ENCODE assay signal across 27 mouse cellular contexts in genomic region chr9:99017679-99018078, GRCm38 (mm10). TPM values are rescaled to one million over a fixed set of nuclear protein-coding genes. Genes with fewer than 3 reads are reported as not detected.
DNase-seq lines count a peak whose midpoint lies in the region; ATAC-seq and TF ChIP-seq lines count a peak whose summit lies in the region.
"Had no signal": no experiment of that assay in that cellular context is flagged by ENCODE, and none has a peak within 500 bp of the region (broad histone marks: within the 10 kb centered on the region; RNA-seq: fewer than 3 reads in every experiment).

No protein-coding gene starts in this region.

- no peak overlapping the region for H3K9ac ChIP-seq in kidney, postnatal 0 days (ENCODE audit: low read depth, low read length)
- no peak overlapping the region for H3K9ac ChIP-seq in stomach, postnatal 0 days (ENCODE audit: low read length)
- H3K9ac ChIP-seq: embryonic facial prominence, embryonic 12.5 days; forebrain, embryonic 15.5 days; heart, embryonic 15.5 days; hindbrain, embryonic 14.5 days had no signal

- DNase-seq in kidney, adult 18-20 months = peak; percentile 17
- peak; percentile 48 to 65 for DNase-seq in kidney, adult 8-10 months
- DNase-seq in kidney, postnatal 0 days (ENCODE audit: low spot score) = peak; percentile 29
- peak; percentile 48 to 70 for DNase-seq in kidney, postnatal 36 days
- no peak for DNase-seq in stomach, postnatal 0 days (ENCODE audit: low spot score)
- DNase-seq in left cerebral cortex, postnatal 14 days (ENCODE audit: low spot score in 2 of 2) = no peak
- no peak for DNase-seq in urinary bladder, postnatal 14 days (ENCODE audit: low spot score)
- DNase-seq: adrenal gland, adult 2 months; adrenal gland, postnatal 25 days; cerebellum, adult 11 months; cerebellum, adult 8-10 months; cerebellum, postnatal 25 days; gastrocnemius, postnatal 14 days; heart, adult 2 months; heart, postnatal 14 days had no signal

- no peaks in the 10 kb centered on the region for H3K36me3 ChIP-seq in kidney, postnatal 0 days (ENCODE audit: insufficient read depth, low read length)
- H3K36me3 ChIP-seq in stomach, postnatal 0 days (ENCODE audit: control insufficient read depth, insufficient read depth, low read length) = no peaks in the 10 kb centered on the region
- H3K36me3 ChIP-seq: embryonic facial prominence, embryonic 12.5 days; forebrain, embryonic 15.5 days; heart, embryonic 15.5 days had no signal

- peak; percentile 92 for ATAC-seq in kidney, postnatal 0 days (replicated peaks; ENCODE audit: low FRiP score, low read depth)
- no peak for ATAC-seq in stomach, postnatal 0 days (ENCODE audit: low FRiP score, low TSS enrichment)
- ATAC-seq: forebrain, embryonic 15.5 days had no signal

- no peaks in the 10 kb centered on the region for H3K9me3 ChIP-seq in kidney, postnatal 0 days (replicated peaks; ENCODE audit: low read length)
- H3K9me3 ChIP-seq in stomach, postnatal 0 days (ENCODE audit: control insufficient read depth, low read length) = no peaks in the 10 kb centered on the region
- H3K9me3 ChIP-seq: embryonic facial prominence, embryonic 12.5 days; forebrain, embryonic 15.5 days; heart, embryonic 15.5 days had no signal

- no peaks in the 10 kb centered on the region for H3K27me3 ChIP-seq in kidney, postnatal 0 days (ENCODE audit: insufficient read depth, low read length)
- H3K27me3 ChIP-seq in stomach, postnatal 0 days (ENCODE audit: control insufficient read depth, insufficient read depth, low read length) = no peaks in the 10 kb centered on the region
- H3K27me3 ChIP-seq: embryonic facial prominence, embryonic 12.5 days; forebrain, embryonic 15.5 days; heart, embryonic 15.5 days had no signal

- no peaks in the 10 kb centered on the region for H3K4me1 ChIP-seq in kidney, postnatal 0 days (replicated peaks; ENCODE audit: insufficient read depth, low read length)
- H3K4me1 ChIP-seq in stomach, postnatal 0 days (replicated peaks; ENCODE audit: control insufficient read depth, insufficient read depth) = no peaks in the 10 kb centered on the region
- H3K4me1 ChIP-seq: embryonic facial prominence, embryonic 12.5 days; forebrain, embryonic 15.5 days; heart, embryonic 15.5 days had no signal

- WGBS in kidney, postnatal 0 days = 53% methylated on average over 6 of the region's 6 CpGs
- WGBS in stomach, postnatal 0 days = 78% methylated on average over 6 of the region's 6 CpGs

- no peak overlapping the region for H3K4me3 ChIP-seq in kidney, postnatal 0 days (replicated peaks; ENCODE audit: low read depth, low read length)
- H3K4me3 ChIP-seq in stomach, postnatal 0 days (ENCODE audit: low read depth, low read length) = no peak overlapping the region
- H3K4me3 ChIP-seq: embryonic facial prominence, embryonic 12.5 days; forebrain, embryonic 15.5 days; heart, adult 2 months; heart, embryonic 15.5 days had no signal

- no peak for TF ChIP-seq EP300 in stomach, postnatal 0 days (optimal IDR thresholded peaks at IDR 0.05)

- no peak for TF ChIP-seq CTCF in kidney, postnatal 0 days (IDR thresholded peaks at IDR 0.05; ENCODE audit: low read depth)
- no peak for TF ChIP-seq CTCF in stomach, postnatal 0 days (IDR thresholded peaks at IDR 0.05; ENCODE audit: low read depth)

- intact Hi-C loops in left cerebral cortex, postnatal 14 days (cut with DNase I) = no loop called here

- no peak overlapping the region for H3K27ac ChIP-seq in kidney, postnatal 0 days
- H3K27ac ChIP-seq in stomach, postnatal 0 days (replicated peaks) = no peak overlapping the region
- H3K27ac ChIP-seq: embryonic facial prominence, embryonic 12.5 days; forebrain, embryonic 15.5 days; heart, adult 2 months; heart, embryonic 15.5 days; hindbrain, embryonic 14.5 days had no signal

- no peak overlapping the region for H3K4me2 ChIP-seq in kidney, postnatal 0 days (ENCODE audit: low read length)
- H3K4me2 ChIP-seq in stomach, postnatal 0 days (replicated peaks; ENCODE audit: low read depth) = no peak overlapping the region
- H3K4me2 ChIP-seq: embryonic facial prominence, embryonic 12.5 days; forebrain, embryonic 15.5 days; heart, embryonic 11.5 days; heart, embryonic 15.5 days; hindbrain, embryonic 14.5 days had no signal

RNA-seq across cellular contexts. Expression of gene Gm1123, which starts 17.8 kb away (rescaled TPM):
- polyA plus RNA-seq in kidney, postnatal 0 days (2015; fragmentation: Nextera tagmentation; extraction: Ambion mirVana) = 0.71 and 0.76 TPM in 2 replicates
- polyA plus RNA-seq in stomach, postnatal 0 days (2015; fragmentation: Nextera tagmentation; extraction: Ambion mirVana) = 0.07 and 0.08 TPM in 2 replicates
- not detected for total RNA-seq in left cerebral cortex, postnatal 14 days (2021)
- total RNA-seq: adrenal gland, adult 2 months; adrenal gland, postnatal 25 days; ES-E14; gastrocnemius, adult 18-20 months; gastrocnemius, postnatal 14 days; heart, adult 2 months; heart, postnatal 14 days; hematopoietic stem cell, adult 5-6 weeks had no signal
- polyA plus RNA-seq: adrenal gland, adult 2 months; cortical plate, adult 2 months; embryonic facial prominence, embryonic 12.5 days; forebrain, embryonic 11.5 days; forebrain, embryonic 15.5 days; frontal cortex, adult 2 months; gonadal fat pad, adult 2 months; heart, adult 2 months had no signal

RNA-seq across cellular contexts. Expression of gene Faim, which starts 31.5 kb away (rescaled TPM):
- polyA plus RNA-seq in kidney, postnatal 0 days (2015; fragmentation: Nextera tagmentation; extraction: Ambion mirVana) = 59.1 and 61.3 TPM in 2 replicates
- 32.3 and 32.9 TPM in 2 replicates for polyA plus RNA-seq in stomach, postnatal 0 days (2015; fragmentation: Nextera tagmentation; extraction: Ambion mirVana)
- total RNA-seq in left cerebral cortex, postnatal 14 days (2021) = 10 to 100 TPM; 29.8 to 36.6 TPM

Comparison
In these comparisons a context has a peak if more than half of its experiments do, and no peak if none do; other contexts are left out.
1. DNase-seq: peak in kidney, adult 18-20 months (single experiment), kidney, adult 8-10 months (2 of 2), kidney, postnatal 0 days (single experiment) and kidney, postnatal 36 days (2 of 2); none in stomach, postnatal 0 days (single experiment), left cerebral cortex, postnatal 14 days (0 of 2) and urinary bladder, postnatal 14 days (single experiment).